Mouse (Mus musculus) T-helper 1 cell (primary cell): Measurements from ENCODE around the gene Usp46.

Source experiments
- in situ Hi-C: fragments of 300-600 bp; cut with MboI, MseI; formaldehyde crosslinking; loops from one replicate; pipeline ENCODE4 v1.15.1; 2025; ENCODE audit warnings: high pct_unique_total_duplicates

Usp46 gene

DNA sequence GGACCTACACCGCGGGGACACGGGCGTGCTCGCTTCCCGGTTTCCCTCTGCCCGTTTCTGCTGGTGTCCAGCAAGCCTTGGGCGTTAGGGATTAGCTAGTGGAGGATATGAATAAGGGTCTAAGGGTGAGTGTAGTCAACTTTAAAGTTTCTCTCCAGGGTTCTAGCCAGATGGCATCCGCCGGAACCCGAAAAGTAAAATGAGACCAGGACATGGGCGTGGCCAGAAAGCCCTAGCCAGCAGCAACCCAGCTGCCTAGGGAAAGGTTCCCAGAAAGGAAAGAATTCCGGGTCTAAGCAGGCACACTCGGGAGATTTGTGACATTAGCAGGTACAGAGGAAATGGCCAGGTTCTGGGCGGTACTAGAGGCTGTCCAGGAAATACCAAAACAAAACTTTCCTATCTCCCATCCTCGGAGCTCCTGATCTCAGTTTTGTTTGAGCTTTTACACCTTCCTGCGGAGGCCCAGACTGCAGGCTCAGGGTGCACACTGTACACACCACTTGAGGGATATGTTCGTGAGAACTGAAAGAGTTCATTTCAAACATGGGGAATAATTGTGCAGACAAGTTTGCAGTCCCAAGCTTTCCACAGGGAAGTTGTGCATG is 587 bp upstream of the Usp46 start:
- in situ Hi-C loops: loop anchor here (10.0 kb wide), 1 partner anchor 1736 kb away; no protein-coding TSS in a partner anchor

DNA sequence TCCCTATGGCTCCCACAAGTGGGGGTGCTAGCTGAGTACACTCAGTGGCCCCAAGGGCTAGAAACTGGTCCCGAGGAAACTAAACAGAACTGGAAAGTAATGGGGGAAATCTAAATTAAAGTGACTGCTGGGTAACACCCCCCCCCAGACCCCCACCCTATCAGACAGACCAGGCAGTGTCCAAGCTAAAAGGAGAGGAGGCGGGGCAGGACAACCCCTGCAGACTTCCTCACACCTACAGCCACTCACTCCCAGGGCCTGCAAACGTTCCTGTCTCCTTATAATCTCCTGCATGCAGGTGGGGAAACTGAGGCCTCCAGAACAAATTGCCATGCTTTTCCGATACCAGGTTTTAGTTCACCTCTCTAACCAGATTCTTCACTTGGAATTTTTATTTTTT is 885 bp downstream of the Usp46 start:
- in situ Hi-C loops: loop anchor here (10.0 kb wide), 1 partner anchor 1737 kb away; no protein-coding TSS in a partner anchor

DNA sequence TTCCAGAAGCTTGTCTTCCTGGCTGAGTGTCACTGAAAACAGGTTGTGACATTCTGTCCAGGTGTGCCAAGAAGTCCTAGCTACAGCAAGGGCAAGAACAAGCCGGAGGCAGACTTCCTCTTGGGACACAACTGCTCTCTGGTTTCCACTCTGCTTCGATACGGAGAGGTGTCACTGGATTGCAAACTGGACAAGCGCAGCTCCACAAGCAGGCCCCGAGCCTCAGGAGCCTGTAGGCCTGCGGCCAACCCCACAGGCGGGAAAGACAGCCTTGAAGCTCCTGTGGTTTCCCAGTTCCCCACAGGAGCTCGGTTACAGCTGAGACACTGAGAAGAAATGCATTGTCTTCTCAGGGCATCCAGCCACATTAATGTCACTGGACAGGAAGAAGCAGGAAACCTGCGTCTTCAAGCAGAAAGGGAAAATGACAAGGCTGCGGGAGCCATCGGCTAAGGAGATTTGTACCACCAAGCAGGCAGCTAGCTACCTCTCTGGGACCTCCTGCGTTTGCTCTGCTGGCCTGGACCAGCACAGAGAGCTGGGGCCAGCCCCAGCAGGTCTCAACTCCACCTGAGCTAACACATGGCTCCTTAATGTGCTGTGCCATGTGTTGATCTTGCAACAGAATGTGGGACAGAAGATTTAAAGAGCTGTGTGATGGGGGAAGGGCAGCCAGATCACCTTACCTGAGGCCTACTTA is 1.7 kb downstream of the Usp46 start:
- in situ Hi-C loops: loop anchor here (10.0 kb wide), 1 partner anchor 1738 kb away; no protein-coding TSS in a partner anchor

DNA sequence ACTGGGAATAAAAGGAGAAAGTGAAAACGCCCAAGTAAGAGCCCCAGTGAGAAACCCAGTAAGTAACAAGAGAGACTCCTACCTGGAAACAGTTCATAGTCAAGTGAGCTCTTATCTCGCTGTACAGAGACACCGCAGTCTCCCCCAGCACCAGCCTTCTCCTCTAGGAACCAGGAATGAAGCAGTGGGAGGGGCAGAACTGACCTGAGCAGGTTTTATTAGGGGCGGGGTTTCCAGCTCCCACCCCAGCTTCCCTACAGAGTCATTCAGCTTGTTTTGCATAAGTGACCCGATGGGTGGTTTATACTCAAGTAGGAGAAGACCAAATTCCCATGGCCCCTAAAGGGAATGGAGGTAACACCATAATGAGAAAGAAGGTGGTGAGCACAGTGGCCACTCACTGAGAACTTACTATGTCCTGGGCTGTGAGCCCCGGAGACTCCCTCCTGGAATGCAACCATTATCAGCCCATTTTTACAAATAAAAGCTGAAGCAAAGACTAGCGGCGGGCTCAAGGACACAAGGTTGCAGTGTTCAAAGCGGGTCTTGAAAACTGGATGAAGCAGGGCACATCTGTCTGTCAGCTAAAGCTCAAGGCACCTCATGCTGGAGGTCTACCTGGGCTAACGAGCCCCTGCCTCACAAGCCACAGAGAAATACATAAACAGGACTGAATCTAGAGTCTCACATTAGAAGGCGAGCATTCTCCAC is 2.5 kb downstream of the Usp46 start:
- in situ Hi-C loops: loop anchor here (10.0 kb wide), 1 partner anchor 1739 kb away; no protein-coding TSS in a partner anchor

DNA sequence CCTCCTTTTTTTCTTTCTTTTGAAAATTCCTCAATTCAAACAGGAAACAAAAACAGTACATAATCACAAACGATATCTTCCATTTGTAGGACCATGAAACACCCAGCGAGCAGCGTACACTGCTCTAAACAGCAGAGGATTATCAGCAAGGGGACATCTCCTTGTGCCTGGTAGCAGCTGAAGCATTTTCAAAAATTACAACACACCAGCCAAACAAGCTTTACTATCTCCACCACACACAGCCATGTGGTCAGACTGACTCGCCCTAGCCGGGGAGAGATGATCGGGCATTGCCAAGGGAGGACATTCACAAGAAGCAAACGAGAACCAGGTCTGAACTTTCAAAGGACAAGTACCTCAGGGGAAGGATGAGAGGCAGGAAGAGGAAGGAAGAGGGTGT is 3.4 kb downstream of the Usp46 start:
- in situ Hi-C loops: loop anchor here (10.0 kb wide), 1 partner anchor 1740 kb away; no protein-coding TSS in a partner anchor

DNA sequence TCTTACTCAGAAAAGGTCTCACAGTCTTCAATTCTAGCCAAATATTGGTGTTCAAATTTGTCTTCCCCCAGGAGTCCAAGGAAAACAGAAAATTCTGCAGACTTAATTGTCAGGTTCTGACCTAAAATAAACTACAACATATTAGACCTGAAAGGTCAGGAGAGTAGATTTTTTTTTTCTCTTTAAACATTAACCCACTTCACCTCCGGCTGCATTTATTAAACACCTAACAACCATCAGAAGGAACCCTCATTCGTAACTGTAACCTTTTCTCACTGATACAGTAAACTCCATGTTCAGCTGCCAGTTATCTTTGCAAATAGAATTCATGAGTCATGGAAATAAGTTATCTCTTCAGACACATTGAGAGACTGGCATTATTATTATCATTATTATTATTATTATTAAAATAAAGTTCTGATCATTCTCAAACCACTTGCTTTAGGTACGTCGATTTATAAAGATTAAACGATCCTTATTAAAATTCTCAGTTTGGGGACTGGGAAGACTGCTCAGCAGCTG is 4.9 kb downstream of the Usp46 start:
- in situ Hi-C loops: loop anchor here (10.0 kb wide), 1 partner anchor 1742 kb away; no protein-coding TSS in a partner anchor

DNA sequence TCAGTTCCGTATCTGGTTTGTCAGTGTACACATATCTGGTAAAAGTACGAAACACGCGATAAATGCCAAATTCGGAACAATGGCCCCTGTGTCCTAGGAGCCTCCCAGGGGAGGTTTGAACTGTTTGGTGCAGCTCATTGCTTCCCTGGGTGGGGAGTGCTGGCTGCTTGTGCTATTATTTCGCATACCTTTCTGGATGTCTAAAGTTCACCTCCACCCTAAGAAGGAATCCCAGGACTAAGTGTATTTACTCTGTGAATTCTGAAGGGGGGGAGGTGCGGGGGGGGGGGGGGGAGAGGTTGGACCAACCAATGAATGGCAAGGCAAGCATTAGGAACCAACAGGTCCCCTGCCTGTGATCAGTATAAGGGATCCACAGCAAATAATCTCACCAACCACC is 6.0 kb downstream of the Usp46 start:
- in situ Hi-C loops: loop anchor here (10.0 kb wide), 1 partner anchor 1743 kb away; no protein-coding TSS in a partner anchor

DNA sequence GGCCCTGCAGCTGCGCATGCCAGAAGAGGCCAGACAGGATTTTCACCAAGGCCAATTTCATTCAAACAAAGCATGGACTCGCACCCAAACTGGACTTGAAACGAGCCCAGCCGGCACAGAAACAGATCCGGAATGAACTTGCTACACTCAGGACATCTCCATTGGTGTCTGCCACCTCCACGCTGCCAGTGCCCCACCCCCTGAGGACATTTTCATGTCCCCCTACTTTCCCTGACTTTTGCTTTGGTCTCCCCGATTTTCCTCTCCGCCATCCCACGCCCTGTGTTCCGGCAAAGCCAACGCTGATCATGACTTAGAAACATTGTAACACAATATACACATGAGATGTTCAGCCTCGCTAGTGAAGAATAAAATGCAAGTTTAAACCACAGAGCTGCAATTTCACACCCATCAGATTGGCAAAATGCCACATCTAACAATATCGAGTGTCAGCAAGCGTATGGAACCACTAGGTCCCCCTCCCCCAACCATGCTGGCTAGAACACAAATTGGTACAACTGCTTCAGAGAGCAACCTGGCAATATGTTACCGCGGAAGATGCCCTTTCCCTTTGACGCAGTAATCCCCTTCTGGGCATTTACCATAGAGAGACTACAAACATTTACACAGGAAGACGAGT is 6.7 kb downstream of the Usp46 start:
- in situ Hi-C loops: loop anchor here (10.0 kb wide), 1 partner anchor 1743 kb away; no protein-coding TSS in a partner anchor

DNA sequence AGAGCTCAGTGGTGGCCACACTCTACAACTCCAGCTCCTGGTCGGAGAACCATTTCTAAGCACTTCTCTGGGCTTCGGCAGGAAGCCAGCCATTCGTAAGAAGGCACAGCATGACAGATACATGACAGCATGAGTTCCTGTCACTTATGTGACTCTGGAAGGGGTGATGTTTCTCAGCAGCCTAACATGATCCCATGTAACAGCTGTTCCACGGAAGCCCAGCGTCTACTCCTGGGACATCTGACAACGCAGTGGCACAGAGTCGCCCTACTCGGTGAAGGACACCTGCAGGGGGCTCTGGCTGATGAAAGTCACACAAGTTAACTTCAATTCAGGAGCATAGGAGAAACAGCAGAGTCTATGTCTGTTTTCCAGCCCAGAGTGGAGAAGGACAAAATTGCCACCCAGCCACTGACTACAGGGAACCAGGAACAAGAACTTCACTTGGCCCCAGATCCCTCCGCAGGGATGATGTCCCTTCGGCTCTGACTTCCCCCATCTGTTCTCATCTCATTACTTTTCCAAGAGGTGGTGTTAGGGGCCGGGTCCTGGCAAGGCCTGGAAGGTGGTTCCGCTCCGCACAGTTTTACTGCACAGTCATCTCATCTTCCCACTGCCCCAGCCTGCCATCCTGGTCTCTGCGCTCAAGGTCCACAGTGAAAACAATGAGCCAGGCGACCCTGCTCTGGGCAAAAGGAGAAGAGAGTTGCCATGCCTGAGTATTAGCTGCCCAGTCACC is 15.9 kb downstream of the Usp46 start:
- in situ Hi-C loops: no loop called here

DNA sequence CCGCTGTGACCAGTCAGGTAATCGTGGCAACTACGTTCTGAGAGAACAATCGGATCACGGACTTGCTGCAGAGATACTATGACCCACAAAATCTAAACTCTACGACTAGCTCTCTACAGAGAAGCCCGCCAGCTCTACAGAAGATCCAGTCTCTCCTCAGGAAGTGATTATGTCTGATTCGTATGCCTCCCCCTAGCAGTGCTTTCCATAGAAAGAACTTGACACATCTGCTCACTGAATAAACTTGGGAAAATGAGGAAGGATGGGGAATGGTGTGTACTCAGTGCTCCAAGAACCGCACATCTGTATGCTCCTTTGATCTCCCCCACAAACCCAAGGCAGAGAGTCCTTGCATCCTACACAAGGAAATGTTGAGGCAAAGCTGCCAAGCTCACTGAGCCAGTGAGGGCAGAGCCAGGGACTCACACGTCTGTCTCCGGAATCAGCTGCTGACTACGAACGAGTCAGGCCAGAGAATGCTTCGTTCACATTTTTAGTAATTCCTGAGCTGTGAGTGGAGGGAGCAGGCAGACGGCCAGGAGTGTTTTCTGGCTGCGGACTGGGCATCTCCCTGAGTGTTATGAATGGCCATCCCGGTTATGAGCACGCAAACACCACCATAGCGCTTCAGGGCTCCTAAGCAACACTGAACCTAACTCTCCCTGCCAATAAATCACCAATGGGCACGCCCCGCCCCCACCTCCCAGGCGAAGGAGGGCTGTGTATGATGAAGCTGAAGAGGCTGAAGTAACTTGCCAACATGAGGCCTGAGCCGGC is 16.6 kb downstream of the Usp46 start:
- in situ Hi-C loops: no loop called here

DNA sequence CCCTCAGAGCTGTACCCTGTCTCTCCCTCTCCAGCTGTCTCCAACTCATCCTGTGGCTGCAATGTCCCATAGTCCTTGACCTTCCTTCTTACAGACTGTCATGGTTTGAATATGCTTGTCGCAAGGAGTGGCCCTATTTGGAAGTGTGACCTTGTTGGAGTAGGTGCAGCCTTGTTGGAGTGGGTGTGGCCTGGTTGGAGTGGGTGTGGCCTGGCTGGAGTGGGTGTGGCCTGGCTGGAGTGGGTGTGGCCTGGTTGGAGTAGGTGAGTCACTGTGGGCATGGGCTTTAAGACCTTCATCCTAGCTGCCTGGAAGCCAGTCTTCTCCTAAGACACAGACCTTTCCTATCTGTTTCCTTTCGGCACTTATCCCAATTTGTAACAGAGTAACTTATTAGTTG is 17.3 kb downstream of the Usp46 start:
- in situ Hi-C loops: no loop called here

DNA sequence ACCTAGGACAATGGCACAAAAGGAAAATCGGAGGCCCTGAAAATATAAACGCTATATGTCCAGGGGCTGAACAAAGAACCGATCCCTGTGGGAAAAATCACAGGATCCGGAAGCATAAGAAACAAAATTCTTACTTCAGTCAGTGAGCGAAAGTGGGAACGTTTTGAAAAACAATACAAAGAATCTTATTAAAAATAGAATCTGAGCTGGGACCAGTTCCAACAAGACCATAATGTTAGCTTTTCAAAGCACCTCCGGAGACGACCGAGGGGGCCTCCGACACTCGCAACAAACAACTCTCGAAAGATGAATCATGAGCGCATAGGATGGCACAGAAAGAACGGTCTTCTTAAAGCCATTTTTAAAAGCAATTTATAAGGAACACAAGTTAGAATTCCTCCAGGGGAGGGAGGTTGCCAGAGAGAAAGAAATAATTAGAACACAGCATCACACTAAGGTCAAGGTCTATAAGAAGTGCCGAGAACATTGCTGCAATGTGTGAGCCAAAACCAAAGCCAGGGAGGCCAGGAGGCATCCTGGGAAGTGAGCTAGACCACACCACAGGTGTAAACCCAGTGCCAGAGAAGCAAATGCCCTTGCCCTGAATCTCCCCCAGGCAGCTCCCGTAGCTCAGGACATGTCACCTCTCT is 19.3 kb downstream of the Usp46 start:
- in situ Hi-C loops: no loop called here

DNA sequence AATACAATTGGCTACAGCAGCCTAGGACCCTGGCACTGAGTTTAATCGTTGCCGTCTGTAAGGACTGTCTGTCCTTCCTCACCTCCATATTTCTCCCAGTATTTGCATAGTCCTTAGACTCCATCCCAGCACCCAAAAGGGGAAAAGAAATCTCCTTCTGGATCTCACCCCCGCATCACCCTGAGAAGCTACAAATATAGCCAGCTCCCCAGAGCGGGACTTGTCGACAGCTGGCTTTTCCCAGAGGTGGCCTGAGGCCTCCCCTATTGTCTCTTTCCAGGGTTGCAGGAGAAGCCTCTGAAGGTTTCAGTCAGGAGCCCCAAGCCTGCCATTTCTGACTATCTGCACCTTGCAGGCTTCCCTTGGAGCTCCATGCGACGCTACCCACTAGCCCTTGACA is 23.6 kb downstream of the Usp46 start:
- in situ Hi-C loops: no loop called here

DNA sequence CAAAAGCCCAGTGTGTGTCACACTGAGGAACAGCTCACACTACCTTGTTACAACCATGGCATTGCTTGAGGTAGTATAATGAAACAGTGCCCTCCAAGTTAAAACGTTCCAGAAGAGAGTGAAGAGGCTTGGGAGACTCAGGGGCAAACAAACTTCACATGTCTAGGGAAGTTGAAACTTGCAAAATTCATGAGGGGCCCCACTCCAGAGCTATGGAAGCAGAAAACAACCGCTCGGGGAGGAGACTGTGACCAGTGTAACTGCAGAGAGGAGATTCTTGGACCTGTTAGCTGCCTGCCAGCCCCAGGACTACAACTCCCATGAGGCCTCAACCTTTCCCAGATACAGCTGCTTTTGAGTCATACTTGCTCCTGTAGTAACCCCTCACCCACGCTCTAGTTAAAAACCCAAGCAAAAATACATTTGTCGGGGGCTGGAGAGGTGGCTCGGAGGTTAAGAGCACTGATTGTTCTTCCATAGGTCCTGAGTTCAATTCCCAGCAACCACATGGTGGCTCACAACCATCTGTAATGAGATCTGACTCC is 25.4 kb downstream of the Usp46 start:
- in situ Hi-C loops: no loop called here

DNA sequence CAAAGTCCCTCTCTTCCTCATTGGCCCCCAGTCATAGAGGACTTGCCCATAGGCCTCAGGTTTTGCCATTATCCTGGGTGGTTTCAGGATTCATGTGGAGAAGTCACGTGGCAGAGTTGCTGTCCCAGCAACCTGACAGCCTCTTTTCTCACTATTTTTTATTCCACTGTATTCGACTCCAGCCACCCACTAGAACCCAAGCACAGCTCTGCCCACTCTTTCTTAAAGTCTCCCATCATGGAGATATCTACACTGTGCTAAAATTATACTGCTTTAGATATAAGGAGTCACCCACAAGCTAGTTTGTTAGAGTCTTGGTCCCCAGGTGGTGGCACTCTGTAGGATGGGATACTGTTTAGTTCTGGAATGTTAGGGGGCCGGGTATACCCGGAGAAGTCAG is 27.7 kb downstream of the Usp46 start:
- in situ Hi-C loops: no loop called here

DNA sequence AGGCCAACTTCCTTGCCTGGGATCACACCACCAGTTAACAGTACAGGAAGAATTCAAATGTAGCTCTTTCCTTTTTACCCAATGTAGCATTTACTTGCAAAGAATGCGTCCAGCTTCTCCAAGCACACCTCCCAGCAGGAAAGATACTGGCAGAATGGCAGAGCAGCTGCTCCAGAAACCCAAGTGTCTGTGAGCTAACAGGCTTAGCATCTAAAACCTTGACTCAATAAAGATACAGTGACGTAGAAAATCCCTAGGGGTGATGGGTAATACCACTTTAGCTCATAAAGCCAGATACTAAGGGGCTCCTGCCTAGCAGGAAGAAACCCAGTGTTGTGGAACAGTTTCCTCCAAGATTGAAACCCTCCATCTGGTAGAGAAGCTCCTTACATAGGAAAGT is 32.8 kb downstream of the Usp46 start:
- in situ Hi-C loops: no loop called here

DNA sequence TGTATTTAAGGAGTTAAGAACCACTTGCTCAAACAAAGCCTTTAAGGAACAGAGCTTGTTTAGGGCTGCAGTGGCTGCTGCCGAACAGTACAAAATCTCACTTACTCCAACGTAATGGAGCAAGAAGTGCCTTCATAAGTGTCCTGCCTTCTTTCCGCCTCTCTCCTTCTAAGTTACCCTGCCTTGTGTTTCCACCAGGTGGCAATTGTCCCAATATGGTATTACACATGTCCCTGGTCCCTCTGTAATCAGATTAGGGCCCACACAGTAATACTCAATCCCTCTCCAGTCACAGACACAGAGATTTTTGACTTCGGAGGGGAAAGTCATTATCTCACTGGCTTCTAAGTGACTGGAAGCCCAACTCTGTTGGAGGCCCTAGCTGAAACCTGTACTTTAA is 34.1 kb downstream of the Usp46 start:
- in situ Hi-C loops: no loop called here

DNA sequence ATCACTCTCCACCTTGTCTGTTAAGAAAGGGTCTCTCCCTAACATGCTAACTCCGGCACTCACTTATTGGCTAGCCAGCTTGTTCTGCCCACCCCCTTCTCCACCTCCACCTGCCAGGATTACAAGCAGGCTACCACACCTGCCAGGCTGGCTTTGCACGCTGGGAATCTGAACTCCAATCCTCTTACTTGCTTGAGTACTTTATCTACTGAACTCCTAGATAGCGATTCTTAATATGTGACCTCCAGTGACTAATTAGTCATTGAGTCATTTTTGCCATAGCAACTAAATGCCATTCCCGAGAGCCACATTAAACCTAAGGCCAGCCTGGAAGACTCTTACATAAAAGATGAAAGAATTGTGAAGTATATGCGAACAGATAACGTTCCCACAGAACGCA is 38.4 kb downstream of the Usp46 start:
- in situ Hi-C loops: no loop called here

DNA sequence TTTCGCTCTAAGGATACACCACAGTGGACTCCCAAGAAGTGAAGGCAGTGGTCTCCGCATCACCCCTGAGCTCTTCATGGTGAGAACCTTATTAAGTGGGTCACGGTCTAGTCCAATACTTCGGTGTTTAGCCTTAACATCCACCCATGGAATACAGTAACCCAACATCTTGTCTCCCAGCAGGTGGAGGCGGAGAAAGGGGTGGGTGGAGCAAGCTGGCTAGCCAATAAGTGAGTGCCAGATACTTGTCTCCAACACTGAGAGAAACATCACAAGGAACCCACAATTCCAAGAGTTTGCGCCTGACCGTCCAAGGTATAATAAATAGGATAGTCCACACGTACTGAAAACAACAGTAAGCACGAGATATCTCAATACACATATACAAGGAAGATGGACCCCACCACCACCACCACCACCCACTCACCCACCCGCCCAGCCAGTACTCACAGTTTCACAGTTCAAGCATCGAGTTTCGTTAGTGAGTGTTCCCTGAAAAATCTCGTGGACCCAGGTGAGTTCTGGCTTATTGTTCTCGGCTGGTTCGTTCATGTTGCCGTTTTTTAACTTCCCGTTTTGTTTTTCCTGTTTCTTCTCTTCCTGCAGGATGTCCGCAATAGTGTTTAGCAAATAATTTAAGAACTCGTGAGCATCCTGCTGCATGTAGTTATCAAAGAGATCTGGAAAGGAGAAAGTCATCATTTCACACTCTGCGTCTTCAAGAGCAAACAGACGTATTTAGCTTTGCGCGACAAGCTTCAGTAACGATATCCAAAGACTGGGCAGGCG is 39.3 kb downstream of the Usp46 start:
- in situ Hi-C loops: no loop called here
